Mouse (Mus musculus) spleen, adult 2 months (tissue): Measurements from ENCODE around the gene Acyp2.

Source experiments
- CTCF ChIP-seq: fragments of 200-500 bp; IDR thresholded peaks from 2 replicates; pipeline ENCODE4 v1.5.1; 2011; ENCODE audit warnings: mild to moderate bottlenecking, inconsistent platforms; ENCODE audit not compliant: insufficient read depth, insufficient read length, insufficient replicate concordance; ENCODE audit errors: extremely low read depth
- POLR2A ChIP-seq: fragments of 200-500 bp; IDR thresholded peaks from 2 replicates; pipeline ENCODE4 v1.6.1; 2011; ENCODE audit warnings: low read depth, low read length, inconsistent platforms

DNA sequence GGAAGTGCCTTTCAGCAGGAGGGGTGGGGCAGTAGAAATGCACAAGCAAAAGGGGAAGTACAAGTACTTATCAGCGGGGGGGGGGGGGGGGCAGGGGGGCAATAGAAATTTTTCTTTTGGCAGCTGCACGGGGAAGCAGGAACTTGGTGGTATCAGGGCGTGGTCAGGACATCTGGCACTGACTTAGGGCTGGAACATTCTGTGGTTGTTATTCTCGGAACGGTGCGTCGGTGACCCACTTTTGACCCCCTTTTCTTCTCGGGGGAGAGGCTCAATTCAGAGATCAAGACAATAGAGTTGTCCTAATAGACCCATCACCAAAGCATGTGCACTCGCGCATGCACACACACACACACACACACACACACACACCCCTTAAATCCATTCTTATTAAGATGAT is 161.2 kb downstream of the Acyp2 start:
- no peak for TF ChIP-seq POLR2A
- TF ChIP-seq CTCF = no peak
